Mouse (Mus musculus) forebrain, embryonic 12.5 days (tissue): ENCODE data around the gene Snx9. TPM values are rescaled to one million over a fixed set of nuclear protein-coding genes. Genes with fewer than 3 reads are reported as not detected.

Experiments
- ATAC-seq: fragments of 200-750 bp; cut with Nextera tagmentation; 2 replicates; pipeline ENCODE4 v1.8.0; 2017; ENCODE audit warnings: moderate TSS enrichment; ENCODE audit not compliant: low FRiP score
- H3K27ac ChIP-seq: fragments of 300-500 bp; sonication (generic); 2 replicates; pipeline ENCODE4 v1.5.1; 2016; ENCODE audit warnings: mild to moderate bottlenecking
- H3K27me3 ChIP-seq: fragments of 300-500 bp; sonication (generic); 2 replicates; pipeline ENCODE4 v1.6.1; 2016; ENCODE audit warnings: mild to moderate bottlenecking
- H3K36me3 ChIP-seq: fragments of 300-500 bp; sonication (generic); replicated peaks from 2 replicates; pipeline ENCODE4 v1.6.1; 2016; ENCODE audit warnings: mild to moderate bottlenecking
- H3K4me1 ChIP-seq: fragments of 300-500 bp; sonication (generic); 2 replicates; pipeline ENCODE4 v1.6.1; 2016
- H3K4me2 ChIP-seq: fragments of 300-500 bp; sonication (generic); 2 replicates; pipeline ENCODE4 v1.6.1; 2016; ENCODE audit warnings: mild to moderate bottlenecking, moderate library complexity
- H3K4me3 ChIP-seq: fragments of 300-500 bp; sonication (generic); replicated peaks from 2 replicates; pipeline ENCODE4 v1.5.1; 2016; ENCODE audit warnings: mild to moderate bottlenecking
- H3K9ac ChIP-seq: fragments of 300-500 bp; sonication (generic); 2 replicates; pipeline ENCODE4 v1.6.1; 2016; ENCODE audit warnings: mild to moderate bottlenecking
- H3K9me3 ChIP-seq: fragments of 300-500 bp; sonication (generic); 2 replicates; pipeline ENCODE4 v1.6.1; 2016
- WGBS: fragments of 180-500 bp; shearing (Covaris S2); methylation state at CpG from one replicate; pipeline ENCODE4 v1.1.7; 2016; 5-methylcytosine and 5-hydroxymethylcytosine counted together
- polyA plus RNA-seq: library from polyadenylated mRNA; unstranded; fragments of >200 nt; fragmentation: Nextera tagmentation; extraction: Ambion mirVana; gene quantifications from 2 replicates; pipeline ENCODE4 v1.2.1, GENCODE M21; 2016

Snx9 gene
- 12.1 and 15.1 TPM in 2 replicates for polyA plus RNA-seq

DNA sequence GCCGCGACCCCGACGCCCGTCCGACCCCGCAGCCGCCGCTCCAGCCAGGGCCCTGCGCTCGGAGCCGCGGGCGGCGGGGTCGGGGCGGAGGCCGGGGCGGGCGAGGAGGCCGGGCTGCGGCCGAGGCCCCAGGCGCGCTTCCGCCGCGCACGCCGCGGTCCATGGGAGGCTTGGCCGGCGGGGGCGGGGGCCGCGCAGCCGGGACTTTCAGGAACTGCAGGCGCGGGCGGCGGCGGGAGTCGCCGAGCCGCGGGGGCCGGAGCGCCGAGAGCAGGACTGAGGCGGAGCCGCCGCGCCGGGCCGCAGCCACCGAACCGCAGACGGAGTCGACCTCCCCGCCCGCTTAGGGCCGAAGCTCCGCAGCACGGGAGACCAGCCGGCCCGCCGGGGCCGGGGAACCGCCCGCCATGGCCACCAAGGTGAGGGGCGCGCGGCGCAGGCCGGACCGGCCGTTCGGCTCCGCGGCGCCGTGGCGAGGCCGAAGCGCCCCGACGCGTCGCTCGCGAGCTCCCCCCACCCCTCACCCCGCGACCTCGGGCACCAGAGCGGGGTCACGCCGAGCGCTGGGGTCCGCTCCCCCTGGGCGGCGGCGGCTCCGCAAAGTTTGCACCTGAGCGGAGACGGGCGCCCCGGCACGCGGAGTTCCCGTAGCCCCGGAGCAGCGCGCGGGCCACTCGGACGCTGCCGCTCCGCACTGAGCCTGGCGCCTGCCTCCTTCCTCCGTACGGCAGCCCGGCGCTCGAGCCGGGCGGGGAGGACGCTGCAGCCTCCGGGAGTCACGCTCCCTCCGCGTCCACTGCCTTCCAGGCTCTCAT, at the start of gene Snx9:
Snx9 (plus strand) TSS at position 202 of the 815 bp plus-strand sequence.
- H3K4me1 ChIP-seq = peaks cover 28% of the 10 kb centered on the region
- H3K9me3 ChIP-seq = no peaks in the 10 kb centered on the region
- no peaks in the 10 kb centered on the region for H3K36me3 ChIP-seq
- H3K27me3 ChIP-seq = no peaks in the 10 kb centered on the region
- under 1% methylated on average over 113 of the region's 131 CpGs for whole genome bisulfite sequencing
- H3K4me3 ChIP-seq = peak within 1 kb of the TSS; percentile 80
- peak within 1 kb of the TSS; percentile 65 for H3K4me2 ChIP-seq
- peak; percentile 90 for ATAC-seq
- peak within 1 kb of the TSS; percentile 93 for H3K9ac ChIP-seq
- H3K27ac ChIP-seq = peak within 1 kb of the TSS; percentile 97

DNA sequence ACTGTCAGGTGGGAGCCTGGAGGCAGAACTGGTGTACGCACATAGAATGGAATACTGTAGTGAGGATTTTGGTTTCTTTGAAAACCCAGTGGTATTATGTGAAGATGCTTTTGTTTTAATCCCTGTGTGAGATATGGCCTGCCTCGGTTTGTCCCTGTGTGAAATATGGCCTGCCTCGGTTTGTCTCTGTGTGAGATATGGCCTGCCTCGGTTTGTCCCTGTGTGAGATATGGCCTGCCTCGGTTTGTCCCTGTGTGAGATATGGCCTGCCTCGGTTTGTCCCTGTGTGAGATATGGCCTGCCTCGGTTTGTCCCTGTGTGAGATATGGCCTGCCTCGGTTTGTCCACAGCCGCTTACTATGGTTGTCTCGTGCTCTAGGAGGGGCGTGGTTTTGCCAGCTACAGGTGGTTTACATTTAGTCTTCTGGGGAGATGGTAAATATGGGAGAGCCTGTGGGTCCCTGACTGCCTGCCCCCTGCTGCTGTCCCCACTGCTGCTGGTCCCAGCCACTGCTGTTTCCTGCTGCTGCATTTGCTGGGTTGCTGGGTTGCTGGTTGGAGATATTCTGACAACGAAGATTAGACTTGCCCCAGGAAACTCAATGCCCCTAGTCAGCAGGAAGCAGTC, 48.9 kb upstream of the Snx9 start:
- 93% methylated on average over 12 of the region's 12 CpGs for whole genome bisulfite sequencing
- Histone ChIP-seq H3K4me2 (no peak overlapping the region), H3K4me1 (peaks cover 8% of the 10 kb centered on the region; the same call in 1 of the 2 replicates), H3K27ac (no peak overlapping the region), H3K27me3 (no peaks in the 10 kb centered on the region), H3K9me3 (no peaks in the 10 kb centered on the region), H3K9ac (no peak overlapping the region), H3K4me3 (no peak overlapping the region), H3K36me3 (no peaks in the 10 kb centered on the region)
- no peak for ATAC-seq

DNA sequence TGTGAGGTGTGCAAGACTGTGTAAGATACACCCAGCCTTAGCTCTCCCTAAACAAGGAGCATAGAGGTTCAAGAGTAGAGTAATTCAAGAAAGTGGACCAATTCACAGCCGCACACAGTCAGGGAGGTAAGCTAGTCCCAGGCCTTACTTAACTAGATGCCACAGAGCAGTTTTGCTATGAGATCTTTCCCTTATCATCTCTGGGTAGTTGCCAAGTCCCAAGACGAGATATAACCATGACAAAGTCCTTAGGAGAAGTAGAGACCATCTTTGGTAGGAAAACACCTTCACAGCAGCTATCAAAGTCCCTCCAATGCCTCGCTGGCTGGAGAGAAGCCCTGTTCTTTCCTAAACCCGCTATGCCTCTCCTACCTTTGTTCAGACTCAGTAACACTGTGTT, 47.5 kb upstream of the Snx9 start:
- Histone ChIP-seq H3K4me1 (peaks cover 8% of the 10 kb centered on the region; the same call in 1 of the 2 replicates), H3K4me3 (no peak overlapping the region), H3K9ac (no peak overlapping the region), H3K9me3 (no peaks in the 10 kb centered on the region), H3K36me3 (no peaks in the 10 kb centered on the region), H3K27ac (no peak overlapping the region), H3K27me3 (no peaks in the 10 kb centered on the region), H3K4me2 (no peak overlapping the region)
- ATAC-seq = no peak
- 79% methylated on average over 4 of the region's 4 CpGs for WGBS

DNA sequence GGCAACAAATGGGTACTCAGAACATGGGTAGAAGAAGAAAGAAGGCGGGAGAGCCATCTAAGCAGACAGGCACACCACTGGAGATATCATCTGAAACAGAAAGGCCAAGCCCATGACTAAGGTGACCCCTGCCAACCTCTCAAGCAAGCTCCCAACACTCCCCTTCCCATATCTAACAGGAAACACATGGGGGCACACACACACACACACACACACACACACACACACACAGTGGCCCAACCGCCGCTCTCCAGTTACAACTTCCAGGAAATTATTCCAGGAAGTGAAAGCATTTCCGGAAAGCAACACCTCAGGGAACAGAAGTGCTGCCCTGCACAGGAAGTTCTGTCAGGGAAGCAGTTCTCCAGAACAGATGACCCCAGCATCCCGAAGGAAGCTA, 46.9 kb upstream of the Snx9 start:
- WGBS = 78% methylated on average over 5 of the region's 5 CpGs
- Histone ChIP-seq H3K4me3 (no peak overlapping the region), H3K27ac (no peak overlapping the region), H3K9me3 (no peaks in the 10 kb centered on the region), H3K27me3 (no peaks in the 10 kb centered on the region), H3K36me3 (no peaks in the 10 kb centered on the region), H3K9ac (no peak overlapping the region), H3K4me1 (peaks cover 8% of the 10 kb centered on the region; the same call in 1 of the 2 replicates), H3K4me2 (no peak overlapping the region)
- ATAC-seq = no peak

DNA sequence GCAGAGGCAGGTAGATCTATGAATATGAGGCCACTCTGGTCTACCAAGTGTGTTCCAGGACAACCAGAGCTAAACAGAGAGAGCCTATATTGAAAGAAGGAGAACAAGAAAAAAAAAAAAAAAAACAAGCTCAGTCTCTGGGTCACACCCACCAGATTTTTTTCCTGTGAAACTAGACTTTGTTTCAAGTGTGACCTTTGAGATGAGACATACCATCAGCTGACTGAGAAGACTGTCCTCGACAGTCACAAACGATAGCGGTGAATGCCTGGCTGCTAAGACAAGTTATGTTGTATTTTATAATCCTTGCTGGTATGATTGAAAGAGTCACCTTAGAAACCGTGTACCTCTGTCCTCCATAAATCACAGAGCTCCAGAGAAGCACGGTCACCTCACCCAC, 45.8 kb upstream of the Snx9 start:
- Histone ChIP-seq H3K36me3 (no peaks in the 10 kb centered on the region), H3K9ac (no peak overlapping the region), H3K27ac (no peak overlapping the region), H3K27me3 (no peaks in the 10 kb centered on the region), H3K4me2 (no peak overlapping the region), H3K9me3 (no peaks in the 10 kb centered on the region), H3K4me1 (peaks cover 8% of the 10 kb centered on the region; the same call in 1 of the 2 replicates), H3K4me3 (no peak overlapping the region)
- no peak for ATAC-seq
- 77% methylated on average over 5 of the region's 5 CpGs for WGBS

DNA sequence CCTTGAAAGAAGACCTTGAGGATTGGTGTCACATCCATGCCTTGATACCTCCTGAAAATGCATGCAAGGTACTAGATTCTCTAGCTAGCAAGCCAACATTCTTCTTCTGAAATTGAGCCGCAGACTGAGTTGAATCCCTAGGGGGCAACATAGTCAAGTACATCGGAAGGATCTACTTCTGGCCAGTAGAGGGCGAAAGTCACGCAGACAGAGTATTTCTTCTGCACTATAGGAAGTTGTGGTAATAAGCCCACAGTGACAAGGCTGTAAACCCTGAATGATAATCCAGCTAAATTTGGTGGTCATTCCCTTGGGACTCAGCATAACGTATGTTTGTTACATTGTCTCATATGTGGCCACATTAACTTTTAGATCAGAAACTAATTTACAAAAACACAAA, 45.3 kb upstream of the Snx9 start:
- Histone ChIP-seq H3K4me2 (no peak overlapping the region), H3K27ac (no peak overlapping the region), H3K9me3 (no peaks in the 10 kb centered on the region), H3K4me3 (no peak overlapping the region), H3K27me3 (no peaks in the 10 kb centered on the region), H3K4me1 (peaks cover 8% of the 10 kb centered on the region; the same call in 1 of the 2 replicates), H3K36me3 (no peaks in the 10 kb centered on the region), H3K9ac (no peak overlapping the region)
- 8% methylated on average over 5 of the region's 5 CpGs for WGBS
- peak; percentile 60; the same call in 1 of the 2 replicates for ATAC-seq

DNA sequence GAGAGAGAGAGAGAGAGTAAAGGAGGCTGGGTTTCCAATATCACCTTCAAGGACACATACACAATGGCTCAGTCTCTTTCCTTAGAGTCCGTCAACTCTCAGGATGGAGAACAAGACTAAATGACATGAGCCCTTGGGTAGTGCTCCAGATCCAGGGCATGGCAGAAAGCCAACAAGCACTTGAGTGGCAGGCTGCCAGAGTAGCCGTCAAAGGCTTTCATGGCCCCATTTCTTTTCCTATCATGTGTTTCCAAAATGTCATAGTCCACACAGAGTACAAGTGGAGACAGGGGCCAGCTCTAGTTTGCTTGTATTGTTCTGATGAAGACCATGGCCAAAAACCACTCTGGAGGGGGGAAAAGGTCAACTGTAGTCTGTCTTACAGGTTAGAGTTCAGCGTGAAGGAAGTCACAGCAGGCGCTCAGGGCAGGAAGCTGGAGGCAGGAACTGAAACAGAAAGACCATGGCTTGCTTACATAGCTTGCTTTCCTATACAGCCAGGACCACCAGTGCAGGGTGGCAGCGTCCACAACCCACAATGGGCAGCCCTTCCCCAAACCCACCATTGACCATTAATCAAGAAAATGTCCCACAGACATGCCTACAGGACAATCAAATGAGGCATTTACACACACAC, 43.9 kb upstream of the Snx9 start:
- no peaks in the 10 kb centered on the region for H3K36me3 ChIP-seq
- ATAC-seq = no peak

DNA sequence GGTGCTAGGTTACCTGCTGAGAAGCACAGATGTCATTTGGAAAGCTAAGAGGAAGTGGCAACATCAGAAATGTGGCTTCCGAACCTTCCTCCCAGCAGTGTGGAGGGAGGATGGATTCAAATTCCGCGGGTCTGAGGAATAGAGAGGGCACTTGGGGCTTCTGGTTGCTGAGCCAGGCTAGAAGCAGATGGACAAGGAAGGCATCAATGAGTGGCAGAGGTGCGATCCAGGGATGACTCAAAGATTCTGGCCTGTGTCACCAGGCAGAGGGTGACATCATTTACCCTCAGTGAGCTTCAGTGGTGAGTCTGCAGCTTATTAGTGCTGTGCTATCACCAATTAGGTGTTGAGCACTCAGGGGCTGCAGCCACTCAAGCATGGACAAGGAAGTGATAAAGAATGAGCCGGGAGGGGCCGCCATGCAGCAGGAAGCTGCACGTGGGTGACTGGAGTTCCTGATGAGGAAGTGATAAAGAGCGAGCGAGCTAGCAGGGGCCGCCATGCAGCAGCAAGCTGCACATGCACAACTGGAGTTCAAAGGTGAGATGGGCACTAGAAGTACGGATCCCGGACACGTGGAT, 42.8 kb upstream of the Snx9 start:
- no peak overlapping the region for H3K27ac ChIP-seq
- H3K27me3 ChIP-seq = no peaks in the 10 kb centered on the region
- H3K4me1 ChIP-seq = peaks cover 8% of the 10 kb centered on the region; the same call in 1 of the 2 replicates
- no peak overlapping the region for H3K4me2 ChIP-seq
- WGBS = 73% methylated on average over 13 of the region's 13 CpGs
- no peaks in the 10 kb centered on the region for H3K9me3 ChIP-seq
- no peak overlapping the region for H3K9ac ChIP-seq
- no peaks in the 10 kb centered on the region for H3K36me3 ChIP-seq
- no peak for ATAC-seq
- H3K4me3 ChIP-seq = no peak overlapping the region

More for the DNA sequence above, 43.9 kb upstream of the Snx9 start:
- Histone ChIP-seq H3K27ac (no peak overlapping the region), H3K9me3 (no peaks in the 10 kb centered on the region), H3K27me3 (no peaks in the 10 kb centered on the region), H3K4me1 (peaks cover 8% of the 10 kb centered on the region; the same call in 1 of the 2 replicates), H3K4me2 (no peak overlapping the region), H3K9ac (no peak overlapping the region), H3K4me3 (no peak overlapping the region)
- 76% methylated on average over 5 of the region's 5 CpGs for WGBS

DNA sequence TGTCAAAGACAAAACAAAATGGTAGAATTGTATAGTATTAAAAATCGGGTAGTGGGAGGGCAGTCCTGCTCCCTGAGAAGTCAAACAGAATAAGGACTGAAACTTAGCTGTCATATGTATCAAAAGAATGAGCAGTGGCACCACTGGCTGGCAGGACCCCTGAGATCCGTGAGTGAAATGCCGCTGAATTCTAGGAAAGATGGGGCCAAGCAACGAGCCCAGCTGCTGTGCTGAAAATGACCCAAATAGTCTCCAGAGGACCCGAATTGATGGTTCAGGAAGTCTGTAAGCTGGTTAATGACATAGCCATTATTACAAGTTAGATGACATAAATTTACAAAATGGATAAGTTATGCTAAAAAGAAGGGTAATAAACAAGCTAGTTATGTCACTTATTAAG, 42.2 kb upstream of the Snx9 start:
- no peak for ATAC-seq
- Histone ChIP-seq H3K4me3 (no peak overlapping the region), H3K36me3 (no peaks in the 10 kb centered on the region), H3K4me1 (peaks cover 8% of the 10 kb centered on the region; the same call in 1 of the 2 replicates), H3K4me2 (no peak overlapping the region), H3K27ac (no peak overlapping the region), H3K27me3 (no peaks in the 10 kb centered on the region), H3K9ac (no peak overlapping the region), H3K9me3 (no peaks in the 10 kb centered on the region)
- 84% methylated on average over 5 of the region's 5 CpGs for WGBS

DNA sequence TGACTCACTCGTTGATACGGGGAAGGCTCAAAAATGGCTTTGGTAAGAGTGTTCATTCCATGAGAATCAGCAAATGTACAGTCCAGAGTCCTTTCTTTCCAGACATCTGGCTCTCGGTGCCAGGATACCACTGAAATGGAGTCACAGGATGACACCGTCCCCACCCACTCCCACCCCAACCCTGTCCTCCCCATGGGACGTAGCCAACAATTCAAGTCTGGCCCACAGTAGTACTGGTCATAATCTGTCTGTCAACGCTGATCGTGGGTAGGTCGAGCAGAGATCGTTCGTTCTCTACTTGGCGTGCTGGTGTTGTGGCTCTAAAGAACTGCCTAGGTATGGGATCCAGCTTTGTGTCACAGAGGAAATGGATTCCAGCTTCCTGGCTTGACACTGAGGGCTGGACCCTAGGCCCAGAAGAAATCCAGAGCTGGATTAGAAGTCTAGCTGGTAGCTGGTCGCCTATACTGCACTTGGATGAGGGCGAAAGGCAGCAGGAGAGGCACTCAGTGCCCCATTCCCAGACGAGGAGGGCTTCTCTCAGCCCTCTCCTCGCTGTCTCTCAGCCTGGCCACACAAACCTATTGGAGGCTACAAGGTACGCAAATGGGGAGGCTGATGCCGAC, 41.6 kb upstream of the Snx9 start:
- Histone ChIP-seq H3K4me3 (no peak overlapping the region), H3K9me3 (no peaks in the 10 kb centered on the region)
- WGBS = 88% methylated on average over 17 of the region's 17 CpGs

DNA sequence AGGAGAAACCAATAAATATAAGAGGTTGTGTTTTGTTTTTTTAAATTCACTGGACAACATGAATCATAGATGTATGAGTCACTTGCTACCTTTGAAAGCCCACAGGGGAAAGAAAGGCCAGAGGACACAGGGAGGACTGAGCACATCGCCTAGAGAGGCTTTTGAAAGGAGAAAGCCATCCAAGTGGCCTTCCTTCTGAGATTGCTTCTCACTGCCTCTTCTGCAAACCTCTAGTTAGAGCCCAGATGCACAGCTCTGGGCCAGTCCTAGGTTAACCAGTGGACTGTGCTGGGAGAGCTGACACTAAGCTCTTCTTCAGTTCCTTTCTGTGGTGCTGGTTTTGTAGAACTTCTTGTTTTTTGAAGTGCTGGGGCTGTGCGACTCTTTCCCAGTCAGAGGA, 40.9 kb upstream of the Snx9 start:
- Histone ChIP-seq H3K27me3 (no peaks in the 10 kb centered on the region), H3K9ac (no peak overlapping the region), H3K4me2 (no peak overlapping the region), H3K9me3 (no peaks in the 10 kb centered on the region), H3K36me3 (no peaks in the 10 kb centered on the region), H3K27ac (no peak overlapping the region), H3K4me3 (no peak overlapping the region), H3K4me1 (peaks cover 8% of the 10 kb centered on the region; the same call in 1 of the 2 replicates)
- WGBS = 91% methylated on average over 2 of the region's 2 CpGs
- no peak for ATAC-seq

More for the DNA sequence above, 41.6 kb upstream of the Snx9 start:
- Histone ChIP-seq H3K27me3 (no peaks in the 10 kb centered on the region), H3K4me2 (no peak overlapping the region), H3K9ac (no peak overlapping the region), H3K4me1 (peaks cover 8% of the 10 kb centered on the region; the same call in 1 of the 2 replicates), H3K36me3 (no peaks in the 10 kb centered on the region), H3K27ac (no peak overlapping the region)
- no peak for ATAC-seq
